Mouse (Mus musculus) right cerebral cortex, postnatal 36 days (tissue): ENCODE results near the gene Ptprm.
A peak's percentile ranks its signal among the peaks of the same experiment; 100 is the strongest.

Experiments
- DNase-seq, 2 experiments: peaks; one replicate each; pipeline ENCODE4 v3.0.0; 2022; ENCODE audit warnings: low spot score in 2 of 2, mixed read lengths in 1 of 2

Gene Ptprm

DNA sequence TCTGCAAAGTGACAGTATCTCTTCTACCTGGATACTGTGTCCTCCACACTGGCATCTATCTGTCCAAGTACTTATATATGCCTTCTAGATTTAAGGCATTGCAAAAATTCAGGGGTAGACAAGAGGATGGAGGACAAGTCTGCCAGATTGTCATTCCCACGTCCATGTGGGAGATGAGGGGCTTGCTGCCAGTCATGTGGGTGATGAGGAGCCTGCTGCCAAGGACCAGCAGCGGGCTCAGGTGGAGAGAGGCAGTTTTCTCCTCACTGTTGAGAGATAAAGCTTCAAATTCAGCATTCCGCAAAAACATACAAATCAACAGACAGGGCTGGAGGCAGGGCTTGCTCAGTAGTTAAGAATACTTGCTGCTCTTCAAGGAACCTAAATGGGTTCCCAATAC, 66.8 kb downstream of the Ptprm start:
- DNase-seq, result no peak

DNA sequence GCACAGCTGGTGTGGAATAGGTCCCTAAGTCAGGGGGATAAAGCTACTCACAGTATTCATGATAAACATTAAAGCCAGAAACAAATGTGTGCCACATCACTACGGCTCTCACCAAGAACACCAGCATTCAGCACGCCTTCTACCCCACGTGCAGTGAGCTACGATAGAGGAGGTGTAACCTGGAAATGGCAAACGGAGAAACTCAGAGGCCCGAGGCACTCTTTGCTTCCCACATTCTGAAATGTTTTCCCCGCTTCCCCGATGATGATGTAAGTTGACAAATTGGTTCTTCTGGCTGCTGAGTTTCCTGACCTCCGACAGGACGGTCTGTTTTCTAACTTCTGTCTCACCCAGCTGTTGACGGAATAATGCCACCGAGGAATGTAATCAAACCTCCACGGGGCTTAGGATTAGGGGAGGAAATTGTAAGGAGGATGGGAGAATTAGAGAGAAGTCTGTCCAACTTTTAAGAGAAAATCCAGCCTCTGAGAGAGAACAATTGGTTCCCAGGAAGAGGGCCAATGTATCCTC, 72.6 kb downstream of the Ptprm start:
- DNase-seq, result no peak

DNA sequence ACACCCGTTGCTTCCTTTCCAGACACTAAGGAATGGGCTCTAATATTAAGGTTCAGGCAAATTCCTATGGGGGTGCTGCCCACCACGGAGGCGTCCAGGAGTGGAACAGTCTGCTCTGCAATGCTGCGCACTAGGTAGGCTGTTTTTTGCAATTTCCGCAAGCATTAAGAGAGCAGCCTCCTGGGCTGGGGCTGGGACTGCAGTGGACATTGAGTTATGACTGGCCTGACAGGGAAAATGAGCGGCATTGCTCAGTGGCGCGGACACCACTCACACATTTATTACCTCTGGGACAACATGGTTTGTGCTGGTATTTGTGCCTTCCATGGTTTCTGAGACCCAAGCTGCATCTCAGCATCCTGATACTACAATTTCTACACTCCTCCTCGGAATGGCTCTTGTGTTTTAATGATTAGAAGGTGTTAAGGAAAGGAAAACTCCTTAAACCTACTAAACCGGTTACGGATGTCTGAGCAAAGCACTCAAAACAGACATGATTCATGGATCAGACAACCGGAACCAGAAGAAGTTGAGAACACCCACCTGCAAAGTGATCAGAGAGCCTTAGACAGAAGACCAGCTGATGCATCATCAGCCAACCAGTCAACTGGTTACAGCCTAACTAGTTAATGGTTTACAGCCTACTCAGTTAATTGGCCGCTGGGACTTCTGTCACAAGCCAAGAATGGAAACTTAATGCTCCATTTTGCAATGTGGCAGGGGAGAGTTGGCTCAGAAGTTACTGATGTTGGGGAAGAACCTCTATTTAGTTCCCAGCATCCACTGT, 76.9 kb downstream of the Ptprm start:
- no peak for DNase-seq

DNA sequence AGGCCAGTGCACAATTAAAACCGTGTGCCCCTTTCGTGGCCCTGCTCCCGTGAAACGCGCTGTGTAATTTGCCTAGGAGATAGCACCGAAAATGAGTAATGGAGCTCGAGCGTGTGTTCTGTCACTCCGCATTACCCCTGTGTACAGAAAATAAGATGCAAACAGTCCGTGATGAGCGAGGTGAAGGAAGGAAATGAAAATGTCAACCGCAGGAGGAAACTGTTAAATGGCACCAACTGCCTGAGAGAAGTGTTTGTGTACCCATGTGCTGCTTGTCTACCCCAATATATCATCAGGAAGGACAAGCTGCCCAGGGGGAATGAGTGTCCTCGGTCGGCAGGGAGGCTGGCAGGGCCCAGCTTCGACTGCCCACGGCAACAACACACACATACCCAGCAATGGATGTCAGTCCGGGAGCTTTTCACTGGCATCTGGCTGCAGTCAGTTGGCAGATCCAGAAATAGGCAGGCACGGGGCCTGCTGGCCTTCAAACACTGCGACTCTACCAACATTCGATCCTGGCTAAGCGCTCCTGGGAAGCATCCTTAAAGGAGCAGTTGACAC, 79.6 kb downstream of the Ptprm start:
- DNase-seq, result peak; percentile 21 to 29

DNA sequence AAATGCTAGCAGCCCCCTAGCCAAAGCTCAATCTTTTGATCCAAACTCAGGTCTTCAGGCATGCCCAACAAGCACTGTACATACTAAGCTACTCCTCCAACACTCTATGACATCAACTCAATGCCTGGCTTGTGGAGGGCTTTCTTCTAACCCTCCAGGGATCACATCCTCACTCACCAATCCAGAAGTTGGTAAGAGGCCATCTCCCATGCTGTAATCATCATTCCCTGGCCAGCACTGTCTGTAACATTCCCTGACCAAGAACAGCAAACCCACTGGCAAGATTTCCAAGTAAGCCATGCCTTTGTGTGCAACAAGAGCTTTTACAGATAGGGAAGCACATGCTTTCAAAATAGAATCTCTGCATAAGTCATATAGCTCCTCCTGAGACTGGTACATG, 81.3 kb downstream of the Ptprm start:
- no peak for DNase-seq

DNA sequence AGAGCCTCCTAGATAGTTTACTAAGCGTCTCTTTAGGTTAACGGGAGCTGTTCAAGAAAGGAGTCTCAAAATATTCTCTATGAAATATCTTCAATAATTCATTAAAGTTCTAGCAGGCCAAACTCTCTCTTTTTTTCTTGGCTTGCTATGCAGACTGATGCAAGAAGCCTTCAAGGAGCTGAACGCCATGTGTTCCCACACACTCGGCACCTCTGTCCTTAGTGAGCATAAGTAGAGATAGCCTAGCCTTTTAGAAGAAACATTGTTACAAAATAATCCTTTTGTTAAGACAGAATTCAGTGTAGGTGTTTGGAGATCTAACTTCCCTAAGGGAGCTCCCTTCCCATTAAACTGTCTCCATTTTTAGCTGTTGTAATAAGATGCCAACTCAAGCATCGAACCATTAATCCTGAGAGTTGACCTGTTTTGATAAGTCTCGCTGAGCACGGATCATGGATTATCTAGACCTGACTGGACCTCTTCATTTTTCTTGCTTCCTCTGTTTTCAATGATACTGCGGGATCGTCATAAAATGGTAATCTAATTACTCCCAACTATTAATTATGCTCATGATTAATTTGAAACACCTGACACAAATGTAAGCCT, 85.7 kb downstream of the Ptprm start:
- DNase-seq, result no peak

DNA sequence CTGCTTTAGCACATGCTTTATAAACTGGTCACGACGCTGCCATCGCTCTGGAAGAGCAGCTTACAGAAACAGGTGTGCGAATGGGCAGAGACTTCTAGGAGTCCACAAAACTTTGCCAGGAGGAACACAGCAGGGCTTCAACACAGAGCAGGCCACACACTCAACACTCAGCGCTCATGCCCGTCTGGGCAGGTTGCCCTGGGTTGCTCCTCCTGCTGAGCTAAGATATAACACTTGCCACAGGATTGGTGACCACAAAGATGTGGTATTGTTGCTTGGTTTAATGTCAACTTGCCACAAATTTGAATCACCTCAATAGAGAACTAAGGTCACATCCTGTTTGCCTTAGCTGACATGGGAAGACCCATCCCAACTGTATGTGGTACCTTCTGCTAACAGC, 88.0 kb downstream of the Ptprm start:
- no peak for DNase-seq

DNA sequence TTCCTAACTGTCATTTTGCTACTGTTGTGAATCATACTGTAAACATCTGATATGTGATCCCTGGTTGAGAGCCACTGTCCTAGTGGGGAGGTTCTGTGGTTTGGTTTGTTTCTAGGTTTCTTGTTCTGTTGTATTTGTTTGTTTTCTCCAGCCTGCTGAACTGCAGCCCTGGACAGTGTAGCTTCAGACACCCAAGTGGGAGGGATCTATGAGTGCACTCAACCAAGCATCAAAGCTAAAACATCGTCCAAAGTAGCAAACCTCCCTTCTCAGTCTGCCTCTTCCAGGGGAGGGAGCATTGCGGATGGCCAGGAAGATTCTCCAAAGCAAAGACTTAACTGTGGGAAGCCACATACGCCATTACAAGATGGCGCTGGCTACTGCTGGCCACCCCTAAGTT, 88.7 kb downstream of the Ptprm start:
- DNase-seq, result no peak

DNA sequence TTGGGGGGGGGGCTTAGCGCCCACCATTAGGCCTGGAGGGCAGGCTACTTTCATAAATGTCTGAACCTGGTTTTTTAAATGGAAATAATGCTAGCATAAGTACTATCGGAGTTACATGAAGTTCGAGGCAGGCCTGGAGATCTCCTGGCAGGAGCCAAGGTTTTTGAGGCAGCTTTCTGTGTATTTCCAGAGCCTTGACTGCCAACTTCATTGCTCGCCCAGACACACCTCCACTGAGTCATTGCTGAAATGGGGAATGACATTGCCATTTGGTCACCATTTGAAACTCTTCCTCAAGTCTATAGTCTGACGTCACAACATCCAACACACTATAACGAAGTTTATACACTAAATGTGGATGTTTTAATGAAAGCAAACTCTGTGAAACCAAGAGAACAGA, 89.5 kb downstream of the Ptprm start:
- no peak for DNase-seq

DNA sequence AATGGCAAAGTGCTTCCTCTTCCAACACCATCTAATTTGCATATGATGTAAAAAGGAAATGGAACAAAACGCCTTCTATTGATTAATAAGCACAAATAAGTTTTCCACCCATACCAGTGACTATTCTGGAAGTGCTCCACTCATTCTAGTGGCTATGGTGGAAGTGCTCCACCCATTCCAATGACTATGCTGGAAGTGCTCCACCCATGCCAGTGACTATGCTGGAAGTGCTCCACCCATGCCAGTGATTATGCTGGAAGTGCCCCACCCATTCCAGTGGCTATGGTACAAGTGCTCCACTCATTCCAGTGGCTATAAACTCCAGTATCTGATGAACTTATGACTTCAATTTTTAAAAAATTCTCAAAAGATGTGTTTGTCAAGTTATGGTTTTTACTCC, 91.2 kb downstream of the Ptprm start:
- no peak for DNase-seq

DNA sequence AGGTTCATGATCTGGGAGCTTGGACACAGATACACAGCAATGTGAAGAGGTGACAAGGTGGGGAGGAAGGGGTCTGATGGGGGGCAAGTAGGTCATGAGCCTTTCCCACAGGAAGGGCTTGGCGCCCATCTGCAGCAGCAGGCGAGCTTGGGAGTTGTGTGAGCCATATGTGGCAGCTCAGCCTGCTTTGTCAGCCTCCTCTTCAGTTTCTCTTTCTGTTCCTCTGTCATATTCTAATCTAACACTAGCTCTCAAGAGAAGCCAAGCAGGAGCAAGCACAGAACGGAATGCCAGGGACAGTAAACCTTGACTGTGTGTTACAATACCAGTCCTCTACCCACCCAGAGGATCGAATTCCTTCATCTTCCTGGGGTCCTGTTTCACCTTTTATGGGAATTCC, 94.2 kb downstream of the Ptprm start:
- no peak for DNase-seq

DNA sequence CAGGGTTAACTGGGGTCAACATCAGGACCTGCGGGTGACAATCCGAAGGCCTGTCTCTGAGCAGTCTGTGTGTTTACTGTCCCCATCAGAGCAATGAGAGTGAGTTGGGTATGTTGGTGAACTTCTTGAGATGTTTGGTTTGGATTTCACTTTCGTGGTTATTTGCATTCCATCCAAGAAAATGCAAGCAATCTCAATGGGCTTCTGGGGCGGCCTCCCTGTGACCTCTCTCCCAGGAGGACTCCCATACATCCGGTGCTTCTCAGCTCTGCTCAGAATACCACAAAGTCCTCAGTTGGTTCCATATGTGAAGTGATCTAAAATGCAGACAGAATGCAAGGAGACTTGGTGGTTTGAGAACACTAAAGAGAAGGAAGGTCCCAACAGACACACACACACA, 96.5 kb downstream of the Ptprm start:
- no peak for DNase-seq

DNA sequence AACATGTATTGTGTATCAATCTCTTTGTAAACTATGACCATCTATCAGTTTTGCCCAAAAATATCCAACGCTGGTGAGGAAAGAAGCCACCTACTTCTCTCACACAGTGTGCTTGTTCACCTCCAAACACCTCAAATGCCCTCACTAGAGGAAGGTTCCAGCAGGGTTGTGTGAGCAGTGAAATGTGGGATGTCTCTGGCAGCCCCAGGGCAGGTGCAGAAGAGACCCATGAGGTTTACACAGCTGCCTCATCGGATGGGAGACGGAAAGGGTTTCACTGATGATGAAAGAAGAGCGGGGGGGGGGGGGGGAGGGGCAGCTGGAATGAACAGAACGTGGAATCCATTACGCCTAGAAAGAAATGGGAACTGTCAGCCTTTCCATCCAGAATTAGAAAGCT, 98.1 kb downstream of the Ptprm start:
- DNase-seq, result no peak

DNA sequence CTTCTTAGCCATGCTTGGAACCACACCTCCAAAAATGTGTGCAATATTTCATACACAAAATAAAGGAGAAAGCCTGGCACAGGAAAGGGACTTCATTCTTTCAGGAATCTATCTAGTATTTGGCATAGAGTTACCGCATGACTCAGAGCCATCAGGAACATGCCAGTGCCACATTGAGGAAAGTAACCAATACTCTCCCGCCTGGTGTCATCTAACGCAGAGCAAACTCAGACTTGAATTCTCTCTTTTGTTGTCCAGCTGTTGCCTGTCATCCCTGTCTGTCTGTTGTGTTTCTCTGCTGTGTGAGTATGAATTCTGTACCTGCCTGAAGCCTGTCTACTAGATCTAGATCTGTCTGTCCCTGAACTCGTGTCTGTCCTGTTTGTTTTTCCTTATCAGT, 100.8 kb downstream of the Ptprm start:
- no peak for DNase-seq

DNA sequence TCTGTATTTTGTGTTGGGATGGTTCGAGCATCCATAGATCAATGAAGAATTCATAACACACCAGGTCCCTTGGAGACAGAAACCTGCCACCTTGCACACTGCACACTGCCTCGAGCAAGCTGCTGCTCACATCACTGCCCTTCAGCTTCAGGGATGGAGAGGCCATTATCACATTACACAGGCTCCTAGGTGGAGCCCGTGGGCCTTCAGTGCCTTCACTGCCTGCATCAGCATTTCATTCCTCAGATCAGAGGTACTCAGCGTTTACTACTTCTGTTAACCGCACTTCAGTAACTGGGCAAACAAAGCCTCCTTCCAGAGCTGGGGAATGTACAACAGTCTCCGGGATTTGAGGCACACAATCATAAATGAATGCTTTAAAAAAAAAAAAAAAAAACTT, 101.3 kb downstream of the Ptprm start:
- DNase-seq, result no peak

DNA sequence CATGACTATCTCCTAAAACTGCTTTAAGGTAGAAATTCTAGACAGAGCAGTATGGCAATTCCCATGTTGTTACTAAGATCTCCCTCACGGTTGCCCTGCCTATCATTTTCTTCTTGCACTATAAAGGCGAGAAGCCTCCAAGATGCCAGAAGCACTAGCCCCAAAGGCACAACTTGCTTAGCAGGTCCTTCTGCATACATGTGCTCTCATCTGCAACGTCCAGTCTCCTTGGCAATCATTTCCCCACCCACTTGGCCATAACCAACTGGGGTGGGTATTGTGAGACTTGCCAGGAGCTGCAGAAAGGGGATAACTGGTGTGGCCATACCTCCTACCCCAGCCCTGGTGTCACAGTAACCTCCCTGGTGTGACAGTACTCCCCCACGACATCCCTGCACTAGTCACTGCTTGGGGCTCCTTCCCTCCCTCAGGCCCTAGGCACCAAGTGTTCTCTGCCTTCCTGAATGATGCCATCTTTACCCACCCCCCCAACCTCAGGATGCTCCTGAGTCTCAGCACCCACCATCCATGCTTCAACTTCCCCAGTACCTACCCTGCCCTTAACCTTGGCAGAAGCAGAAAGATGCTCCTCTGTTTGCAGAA, 108.9 kb downstream of the Ptprm start:
- DNase-seq, result no peak

DNA sequence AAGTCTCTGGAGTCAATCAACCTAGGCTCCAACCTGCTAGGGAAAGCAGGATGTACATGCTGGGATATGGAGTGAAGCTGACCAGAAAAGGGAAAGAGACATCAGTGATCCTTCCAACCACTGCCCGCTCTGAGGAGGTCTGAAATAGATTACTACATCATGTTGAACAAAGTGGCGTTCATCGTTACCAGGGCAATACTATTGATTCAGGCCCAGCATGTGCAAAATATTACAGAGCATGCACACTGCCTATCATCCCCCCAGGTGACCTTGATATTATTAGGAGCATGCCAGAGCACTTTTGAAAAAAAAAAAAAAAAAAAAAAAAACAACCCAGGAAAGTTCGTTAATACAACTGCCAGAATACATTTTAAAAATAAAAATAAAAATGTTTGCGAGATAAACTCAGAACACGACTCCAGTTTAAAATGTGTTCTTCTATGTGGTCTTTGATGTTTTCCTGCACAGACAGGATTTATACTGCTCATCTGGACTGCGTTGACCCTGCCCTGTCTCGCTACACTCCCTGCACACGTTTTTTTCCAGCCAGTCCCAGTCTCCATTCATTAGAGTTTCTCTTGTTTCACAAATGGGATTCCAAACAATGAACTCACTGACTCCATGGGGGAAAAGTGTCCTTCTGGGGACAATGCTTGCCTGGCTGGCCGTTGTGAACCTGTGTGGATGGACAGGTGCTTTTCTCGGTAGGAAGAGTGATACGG, 111.3 kb downstream of the Ptprm start:
- no peak for DNase-seq

DNA sequence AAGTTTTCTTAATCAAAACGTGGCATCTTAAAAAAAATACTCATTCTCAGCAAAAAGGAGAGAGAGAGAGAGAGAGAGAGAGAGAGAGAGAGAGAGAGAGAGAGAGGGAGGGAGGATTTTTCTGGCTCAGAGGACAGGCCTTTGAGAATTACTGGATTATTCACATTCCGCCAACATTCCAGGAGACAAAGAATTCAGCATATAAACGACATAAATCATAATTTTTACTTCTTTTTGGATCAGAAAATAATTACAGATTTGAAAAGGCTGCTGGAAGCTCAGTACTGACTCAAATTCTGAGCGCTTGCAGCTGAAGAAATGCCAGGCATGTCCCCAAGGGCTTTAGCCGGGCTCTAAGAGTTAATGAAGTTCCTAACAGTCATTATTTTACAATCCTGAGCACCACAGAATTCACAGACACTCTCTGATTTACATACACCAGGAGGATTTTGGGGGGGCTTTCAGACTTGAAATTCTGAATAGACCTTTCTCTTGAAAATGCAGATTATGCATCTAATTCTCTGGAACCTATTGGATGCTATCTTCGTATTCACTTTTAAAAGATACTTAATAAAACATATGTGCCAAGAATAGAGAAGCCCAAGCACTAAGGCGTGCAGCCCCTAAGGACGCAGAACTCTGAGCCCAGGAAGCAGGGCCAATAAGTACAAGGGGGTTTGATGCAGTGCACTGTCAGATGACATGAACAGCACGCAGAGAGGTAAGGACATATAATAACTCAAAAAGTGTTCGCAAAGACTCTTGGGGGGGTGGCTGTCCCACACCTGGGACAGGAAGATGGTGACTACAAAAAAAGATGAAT, 112.1 kb downstream of the Ptprm start:
- no peak for DNase-seq

DNA sequence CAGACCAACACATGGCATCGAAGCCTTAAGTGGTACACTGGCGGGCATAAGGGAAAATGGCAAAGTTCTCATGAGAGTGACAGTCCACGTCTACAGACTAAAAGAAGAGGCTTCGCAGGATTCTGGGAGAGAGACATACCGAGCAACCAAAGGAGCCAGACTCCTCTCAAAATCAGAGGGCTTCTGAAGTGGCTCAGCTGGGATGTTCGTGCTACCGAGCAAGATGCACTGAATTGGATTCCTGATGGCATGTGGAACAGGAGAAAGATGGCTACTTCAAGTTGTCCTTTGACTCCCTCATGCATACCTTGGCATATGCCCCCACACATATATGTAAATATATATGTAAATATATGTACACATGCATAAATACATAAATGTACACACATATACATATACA, 115.4 kb downstream of the Ptprm start:
- DNase-seq, result no peak

DNA sequence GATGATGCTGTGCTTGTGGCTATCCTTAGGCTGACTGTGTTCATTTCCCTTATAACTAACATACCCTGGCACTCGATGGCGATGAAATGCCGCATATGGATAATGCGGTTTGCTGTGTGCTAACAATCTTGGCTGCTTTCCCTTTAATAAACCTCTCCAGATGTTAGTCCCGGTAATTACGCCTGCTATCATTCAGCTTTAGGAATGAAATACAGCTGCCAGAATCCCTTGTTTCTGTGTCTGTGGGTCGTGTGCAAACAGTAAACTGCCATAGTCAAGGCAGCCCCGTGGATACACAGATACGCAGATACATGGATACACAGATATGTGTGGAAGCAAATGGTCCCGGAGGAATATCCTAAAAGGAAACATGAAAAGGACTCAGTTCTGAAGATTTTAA, 116.8 kb downstream of the Ptprm start:
- no peak for DNase-seq

DNA sequence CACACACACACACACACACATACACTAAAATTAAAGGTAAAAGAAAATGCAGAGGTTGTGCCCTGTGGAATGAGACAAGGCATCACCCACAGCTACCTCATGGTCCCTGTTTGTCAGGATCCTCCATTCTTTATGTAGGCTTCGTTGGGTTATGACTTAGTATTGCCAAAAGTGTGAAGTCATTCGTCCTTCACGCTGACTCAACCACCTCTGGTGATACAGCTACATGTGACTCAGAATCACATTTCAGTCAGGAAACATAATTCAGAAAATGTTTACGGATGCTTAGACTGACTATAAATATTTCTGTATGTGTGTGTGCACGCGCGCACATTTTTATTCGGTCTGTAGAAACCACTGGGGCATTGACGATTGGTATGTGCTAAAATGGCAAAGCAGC, 121.2 kb downstream of the Ptprm start:
- DNase-seq, result no peak
